Mouse (Mus musculus) urinary bladder, postnatal 4 days (tissue): ENCODE measurements at regions not wholly inside any gene's neighbourhood (a gene's known extent, or its start where the extent isn't known, plus 50 kb on each side); places are given as distances from the start of the nearest gene placed in this dataset.

Source experiments
- DNase-seq, 2 experiments: peaks; one replicate each; pipeline ENCODE4 v3.0.0; 2021 to 2022; ENCODE audit warnings: low spot score in 2 of 2

DNA sequence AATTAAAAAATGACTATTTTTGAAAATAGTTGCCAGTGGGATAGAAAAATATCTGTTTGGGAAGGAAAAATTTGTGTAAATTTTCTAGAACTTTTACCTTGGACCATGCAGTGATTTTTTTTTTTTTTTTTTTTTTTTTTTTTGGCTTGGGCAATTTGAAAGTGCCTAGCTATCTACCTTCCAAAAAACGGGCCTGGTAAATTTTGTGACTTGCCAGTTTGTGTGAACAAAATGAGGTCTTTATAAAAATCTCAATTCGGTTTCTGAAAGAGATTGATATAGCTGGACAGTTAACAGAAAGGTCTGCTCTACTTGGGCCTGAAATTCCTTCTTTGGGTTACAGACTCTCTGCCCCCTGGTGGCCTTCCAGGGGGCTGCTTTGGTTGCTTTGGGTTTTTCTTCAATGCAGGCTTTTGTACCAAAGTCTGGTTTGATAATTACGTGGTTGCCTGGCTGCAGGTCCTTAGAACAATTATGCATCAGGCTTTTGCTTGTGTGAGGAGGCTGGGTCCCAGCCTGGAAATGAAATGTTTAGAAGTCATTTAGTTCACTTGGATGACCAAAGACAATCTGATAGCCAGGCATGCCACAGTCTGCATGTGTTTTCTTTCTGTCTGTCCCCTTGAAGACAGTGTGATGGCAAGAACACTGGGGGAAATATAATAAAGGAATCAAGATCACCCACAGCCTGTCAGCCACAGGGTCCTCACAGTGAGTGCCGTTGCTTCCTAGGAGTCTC, 75.6 kb upstream of the Jazf1 start:
- DNase-seq, result no peak

DNA sequence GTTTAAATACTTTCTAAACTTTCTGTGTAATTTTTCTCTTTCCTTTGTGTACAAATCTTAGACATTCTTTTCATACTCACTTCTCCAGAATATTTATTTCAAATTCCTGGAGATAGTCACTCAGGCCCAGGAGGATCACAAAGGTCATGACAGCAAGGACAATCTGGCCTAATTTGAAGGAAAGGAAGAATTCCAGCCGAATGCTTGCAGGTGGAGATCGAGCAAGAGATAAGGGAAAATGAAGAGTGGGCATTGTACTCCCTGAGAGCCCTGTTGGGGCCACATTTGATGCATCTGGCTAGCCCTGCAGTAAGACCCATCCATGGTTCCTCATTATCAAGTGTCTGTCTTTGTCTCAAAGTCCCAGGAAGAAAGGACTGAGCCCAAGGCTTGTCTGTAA, 66.0 kb upstream of the Jazf1 start:
- no peak for DNase-seq

DNA sequence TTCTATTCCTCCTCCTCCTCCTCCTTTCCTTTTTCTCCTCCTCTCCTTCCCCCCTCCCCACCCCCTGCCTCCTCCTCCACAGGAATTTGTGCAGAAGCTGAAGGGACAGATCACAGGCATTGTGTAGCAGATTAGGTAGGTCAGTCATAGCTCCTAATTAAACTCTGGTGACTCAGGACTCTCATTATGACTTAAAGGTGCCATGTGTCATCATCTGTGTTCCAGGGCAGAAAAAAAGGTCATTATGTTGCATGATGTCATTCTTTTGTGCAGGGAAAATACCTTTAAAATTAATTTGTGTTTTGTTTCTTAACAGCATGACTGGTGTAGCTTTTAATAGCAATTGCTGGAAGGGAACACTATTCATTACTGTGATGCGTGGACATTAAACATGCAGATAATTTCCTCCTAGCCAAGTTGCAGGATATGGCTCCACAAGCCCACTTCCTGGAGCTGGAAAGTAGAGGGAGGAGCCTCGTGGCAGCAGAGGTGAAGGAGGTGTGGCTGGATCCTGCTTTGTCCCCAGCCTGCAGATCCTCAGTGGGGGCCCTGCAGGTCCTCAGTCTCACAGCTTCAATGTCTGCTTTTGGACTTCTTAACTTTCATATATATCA, 62.4 kb upstream of the Jazf1 start:
- DNase-seq, result no peak

DNA sequence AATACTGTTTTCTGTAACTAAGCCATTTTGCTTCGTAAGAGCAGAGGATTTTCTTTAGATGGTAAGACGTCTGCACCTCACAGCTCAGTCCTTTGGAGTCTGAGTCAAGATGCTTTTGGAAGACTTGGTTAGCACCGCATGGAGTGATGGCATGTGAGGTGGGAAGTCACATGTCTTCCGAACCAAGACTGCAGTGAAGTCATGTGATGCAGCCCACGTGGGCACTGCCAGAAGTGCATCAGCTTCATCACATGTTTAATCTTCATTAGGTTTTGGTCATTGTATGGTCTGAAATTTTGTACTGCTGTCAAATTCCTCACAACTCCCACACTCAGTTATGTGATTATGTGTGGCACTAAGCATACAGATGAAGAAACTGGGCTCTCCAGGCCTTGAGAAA, 58.3 kb upstream of the Jazf1 start:
- DNase-seq, result no peak

DNA sequence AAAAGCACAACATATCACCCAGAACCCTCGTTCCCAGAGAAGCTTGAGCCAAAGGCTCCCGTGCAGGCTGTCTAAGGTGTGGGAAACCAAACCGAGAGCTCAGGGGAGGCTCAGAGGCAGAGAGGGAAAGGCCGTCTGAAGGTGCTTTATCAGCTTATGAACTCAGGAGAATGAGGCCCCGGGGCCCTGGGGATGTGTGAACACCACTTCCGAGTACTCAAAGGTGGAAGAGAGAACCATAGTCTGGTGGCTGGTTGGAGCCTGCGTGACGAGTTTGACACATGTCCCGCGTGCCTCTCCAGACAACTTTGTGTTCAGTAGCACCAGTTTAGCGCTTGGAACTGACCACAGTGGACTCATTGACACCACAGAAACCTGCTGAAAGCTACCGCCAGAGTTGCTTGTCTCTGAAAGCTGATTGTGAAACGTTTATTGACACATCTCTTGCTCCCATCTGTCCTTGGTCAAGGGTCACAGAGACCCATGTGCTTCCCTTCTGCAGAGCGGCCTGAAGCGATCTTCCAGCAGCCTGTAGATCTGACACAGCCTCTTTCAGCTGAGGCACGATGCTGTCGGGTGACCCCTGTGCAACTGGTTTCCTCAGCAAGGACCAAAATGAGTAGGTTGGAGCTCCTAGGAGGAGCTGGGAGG, 56.5 kb upstream of the Jazf1 start:
- no peak for DNase-seq

DNA sequence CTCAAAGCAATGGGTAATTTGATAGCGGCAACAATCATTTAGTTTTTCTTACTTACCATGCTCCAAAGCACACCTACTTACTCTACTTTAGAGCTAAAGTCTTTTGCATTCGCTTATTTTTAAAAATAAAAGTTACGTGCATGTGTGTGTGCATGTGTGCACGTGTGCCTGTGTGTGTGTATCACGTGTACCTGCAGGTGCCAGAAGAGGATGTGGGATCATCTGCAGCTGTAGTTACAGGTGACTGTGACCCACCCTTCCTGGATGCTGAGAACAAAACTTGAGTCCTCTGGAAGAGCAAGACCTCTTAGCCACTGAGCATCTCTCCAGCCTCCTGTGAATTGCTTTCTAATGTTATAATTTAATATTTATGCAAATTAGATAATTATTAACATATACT, 52.0 kb upstream of the Jazf1 start:
- no peak for DNase-seq
